ENCODE assay signal across 9 mouse cellular contexts in genomic region chr15:82339150-82339549, GRCm38 (mm10). TPM values are rescaled to one million over a fixed set of nuclear protein-coding genes. Genes with fewer than 3 reads are reported as not detected.
A peak's percentile ranks its signal among the peaks of the same experiment; 100 is the strongest.
DNase-seq lines count a peak whose midpoint lies in the region; ATAC-seq lines count a peak whose summit lies in the region.
"Had no signal": no experiment of that assay in that cellular context is flagged by ENCODE, and none has a peak within 500 bp of the region (broad histone marks: within the 10 kb centered on the region; RNA-seq: fewer than 3 reads in every experiment).

No protein-coding gene starts in this region.

- H3K9me3 ChIP-seq in kidney, embryonic 15.5 days (replicated peaks), result no peaks in the 10 kb centered on the region
- no peaks in the 10 kb centered on the region for H3K9me3 ChIP-seq in embryonic facial prominence, embryonic 10.5 days
- H3K9me3 ChIP-seq in hindbrain, embryonic 14.5 days (ENCODE audit: control insufficient read depth, low read length), result no peaks in the 10 kb centered on the region
- H3K9me3 ChIP-seq in midbrain, embryonic 14.5 days (ENCODE audit: control insufficient read depth, low read length), result no peaks in the 10 kb centered on the region

- H3K4me3 ChIP-seq in kidney, embryonic 15.5 days (replicated peaks), result peak overlapping the region; percentile 54
- peak overlapping the region; percentile 67 for H3K4me3 ChIP-seq in embryonic facial prominence, embryonic 10.5 days
- H3K4me3 ChIP-seq in hindbrain, embryonic 14.5 days (replicated peaks; ENCODE audit: low read length), result peak overlapping the region; percentile 59
- peak overlapping the region; percentile 52 for H3K4me3 ChIP-seq in midbrain, embryonic 14.5 days (replicated peaks; ENCODE audit: low read depth, low read length)

- 60% methylated on average over 10 of the region's 10 CpGs for WGBS in kidney, embryonic 15.5 days
- WGBS in embryonic facial prominence, embryonic 10.5 days, result 60% methylated on average over 10 of the region's 10 CpGs
- 58% methylated on average over 10 of the region's 10 CpGs for WGBS in hindbrain, embryonic 14.5 days
- WGBS in midbrain, embryonic 14.5 days, result 61% methylated on average over 10 of the region's 10 CpGs

- ATAC-seq in kidney, embryonic 15.5 days (replicated peaks; ENCODE audit: low FRiP score), result no peak
- no peak for ATAC-seq in hindbrain, embryonic 14.5 days (ENCODE audit: low FRiP score)
- ATAC-seq in midbrain, embryonic 14.5 days (ENCODE audit: low FRiP score, low TSS enrichment), result no peak

- H3K36me3 ChIP-seq in kidney, embryonic 15.5 days, result peaks cover 24% of the 10 kb centered on the region
- H3K36me3 ChIP-seq in embryonic facial prominence, embryonic 10.5 days (replicated peaks), result peaks cover 29% of the 10 kb centered on the region
- peaks cover 16% of the 10 kb centered on the region for H3K36me3 ChIP-seq in hindbrain, embryonic 14.5 days (replicated peaks; ENCODE audit: control insufficient read depth, insufficient read depth)
- H3K36me3 ChIP-seq in midbrain, embryonic 14.5 days (ENCODE audit: control insufficient read depth, insufficient read depth, low read length), result peaks cover 8% of the 10 kb centered on the region; the same call in 1 of the 2 replicates

- H3K4me1 ChIP-seq in kidney, embryonic 15.5 days, result peaks cover 56% of the 10 kb centered on the region
- peaks cover 59% of the 10 kb centered on the region for H3K4me1 ChIP-seq in embryonic facial prominence, embryonic 10.5 days
- peaks cover 14% of the 10 kb centered on the region for H3K4me1 ChIP-seq in hindbrain, embryonic 14.5 days (replicated peaks; ENCODE audit: control insufficient read depth, insufficient read depth, low read length)
- H3K4me1 ChIP-seq in midbrain, embryonic 14.5 days (ENCODE audit: control insufficient read depth, insufficient read depth, low read length), result peaks cover 14% of the 10 kb centered on the region

- H3K4me2 ChIP-seq in kidney, embryonic 15.5 days, result peak overlapping the region; percentile 65
- peak overlapping the region; percentile 71 for H3K4me2 ChIP-seq in hindbrain, embryonic 14.5 days (replicated peaks)
- peak overlapping the region; percentile 69 for H3K4me2 ChIP-seq in midbrain, embryonic 14.5 days (ENCODE audit: low read length)

- DNase-seq in kidney, adult 8-10 months, result no peak
- no peak for DNase-seq in embryonic facial prominence, embryonic 10.5 days (ENCODE audit: low spot score)
- no peak for DNase-seq in hindbrain, embryonic 14.5 days (ENCODE audit: low spot score)
- DNase-seq in midbrain, embryonic 14.5 days, result no peak
- no peak for DNase-seq in frontal cortex, postnatal 10 days (ENCODE audit: low spot score in 2 of 2)
- DNase-seq in adrenal gland, postnatal 10 days, result no peak
- DNase-seq in urinary bladder, postnatal 10 days (ENCODE audit: low spot score), result no peak

- no peaks in the 10 kb centered on the region for H3K27me3 ChIP-seq in kidney, embryonic 15.5 days
- H3K27me3 ChIP-seq in embryonic facial prominence, embryonic 10.5 days (replicated peaks; ENCODE audit: low read depth, poor library complexity, severe bottlenecking), result peaks cover 31% of the 10 kb centered on the region
- peaks cover 18% of the 10 kb centered on the region for H3K27me3 ChIP-seq in hindbrain, embryonic 14.5 days (ENCODE audit: control insufficient read depth, insufficient read depth, low read length)
- peaks cover 9% of the 10 kb centered on the region for H3K27me3 ChIP-seq in midbrain, embryonic 14.5 days (ENCODE audit: control insufficient read depth, insufficient read depth, low read length)

- peak overlapping the region; percentile 53; the same call in 1 of the 2 replicates for H3K9ac ChIP-seq in kidney, embryonic 15.5 days
- peak overlapping the region; percentile 64 for H3K9ac ChIP-seq in hindbrain, embryonic 14.5 days
- peak overlapping the region; percentile 51; the same call in 1 of the 2 replicates for H3K9ac ChIP-seq in midbrain, embryonic 14.5 days (replicated peaks; ENCODE audit: low read length)

- peak overlapping the region; percentile 82; the same call in 1 of the 2 replicates for H3K27ac ChIP-seq in kidney, embryonic 15.5 days
- H3K27ac ChIP-seq in embryonic facial prominence, embryonic 10.5 days (replicated peaks), result peak overlapping the region; percentile 85
- H3K27ac ChIP-seq in hindbrain, embryonic 14.5 days, result no peak overlapping the region
- H3K27ac ChIP-seq in midbrain, embryonic 14.5 days (replicated peaks; ENCODE audit: low read depth, low read length), result no peak overlapping the region

RNA-seq across cellular contexts. Expression of gene Smdt1, which starts 0.4 kb away (rescaled TPM):
- polyA plus RNA-seq in kidney, embryonic 15.5 days (2015; fragmentation: Nextera tagmentation; extraction: Ambion mirVana), result 296 and 297 TPM in 2 replicates
- polyA plus RNA-seq in embryonic facial prominence, embryonic 10.5 days (2016; fragmentation: Nextera tagmentation; extraction: Ambion mirVana), result 212 and 215 TPM in 2 replicates
- polyA plus RNA-seq in hindbrain, embryonic 14.5 days (2014; fragmentation: Nextera tagmentation; extraction: Ambion mirVana), result 349 and 367 TPM in 2 replicates
- 286 and 365 TPM in 2 replicates for polyA plus RNA-seq in midbrain, embryonic 14.5 days (2014; fragmentation: Nextera tagmentation; extraction: Ambion mirVana)
- 100 to 1,000 TPM; 159 to 168 TPM for total RNA-seq in adrenal gland, postnatal 10 days (2021)

RNA-seq across cellular contexts. Expression of gene Pheta2, which starts 0.4 kb away (rescaled TPM):
- polyA plus RNA-seq in kidney, embryonic 15.5 days (2015; fragmentation: Nextera tagmentation; extraction: Ambion mirVana), result 11.0 and 12.0 TPM in 2 replicates
- 4.9 TPM in 2 replicates for polyA plus RNA-seq in embryonic facial prominence, embryonic 10.5 days (2016; fragmentation: Nextera tagmentation; extraction: Ambion mirVana)
- polyA plus RNA-seq in hindbrain, embryonic 14.5 days (2014; fragmentation: Nextera tagmentation; extraction: Ambion mirVana), result 1.5 and 1.8 TPM in 2 replicates
- polyA plus RNA-seq in midbrain, embryonic 14.5 days (2014; fragmentation: Nextera tagmentation; extraction: Ambion mirVana), result 0.85 and 1.3 TPM in 2 replicates
- total RNA-seq in adrenal gland, postnatal 10 days (2021), result 1 to 10 TPM; 3.5 to 3.7 TPM

RNA-seq across cellular contexts. Expression of gene Naga, which starts 0.4 kb away (rescaled TPM):
- 61.1 and 61.7 TPM in 2 replicates for polyA plus RNA-seq in kidney, embryonic 15.5 days (2015; fragmentation: Nextera tagmentation; extraction: Ambion mirVana)
- 19.2 and 24.0 TPM in 2 replicates for polyA plus RNA-seq in embryonic facial prominence, embryonic 10.5 days (2016; fragmentation: Nextera tagmentation; extraction: Ambion mirVana)
- 32.1 and 38.7 TPM in 2 replicates for polyA plus RNA-seq in hindbrain, embryonic 14.5 days (2014; fragmentation: Nextera tagmentation; extraction: Ambion mirVana)
- 23.0 and 27.3 TPM in 2 replicates for polyA plus RNA-seq in midbrain, embryonic 14.5 days (2014; fragmentation: Nextera tagmentation; extraction: Ambion mirVana)
- total RNA-seq in adrenal gland, postnatal 10 days (2021), result 10 to 100 TPM; 57.0 to 62.5 TPM

RNA-seq across cellular contexts. Expression of gene Ndufa6, which starts 15.0 kb away (rescaled TPM):
- polyA plus RNA-seq in kidney, embryonic 15.5 days (2015; fragmentation: Nextera tagmentation; extraction: Ambion mirVana), result 428 and 459 TPM in 2 replicates
- polyA plus RNA-seq in embryonic facial prominence, embryonic 10.5 days (2016; fragmentation: Nextera tagmentation; extraction: Ambion mirVana), result 243 and 256 TPM in 2 replicates
- polyA plus RNA-seq in hindbrain, embryonic 14.5 days (2014; fragmentation: Nextera tagmentation; extraction: Ambion mirVana), result 383 and 445 TPM in 2 replicates
- 375 and 469 TPM in 2 replicates for polyA plus RNA-seq in midbrain, embryonic 14.5 days (2014; fragmentation: Nextera tagmentation; extraction: Ambion mirVana)
- 100 to 1,000 TPM; 629 to 669 TPM for total RNA-seq in adrenal gland, postnatal 10 days (2021)

RNA-seq across cellular contexts. Expression of gene Wbp2nl, which starts 40.4 kb away (rescaled TPM):
- 0.18 and 0.35 TPM in 2 replicates for polyA plus RNA-seq in kidney, embryonic 15.5 days (2015; fragmentation: Nextera tagmentation; extraction: Ambion mirVana)
- 0.14 TPM in 1 of 2 replicates, not detected in the other for polyA plus RNA-seq in embryonic facial prominence, embryonic 10.5 days (2016; fragmentation: Nextera tagmentation; extraction: Ambion mirVana)
- polyA plus RNA-seq in hindbrain, embryonic 14.5 days (2014; fragmentation: Nextera tagmentation; extraction: Ambion mirVana), result 0.17 and 0.29 TPM in 2 replicates
- not detected in 2 replicates for polyA plus RNA-seq in midbrain, embryonic 14.5 days (2014; fragmentation: Nextera tagmentation; extraction: Ambion mirVana)
- under 1 TPM in 1 of 2 experiments, not detected in 1; 0.48 TPM for total RNA-seq in adrenal gland, postnatal 10 days (2021)
- polyA plus RNA-seq: inflammation-experienced regulatory T-cells, adult 6 months had no signal

Comparison
In these comparisons a context has a peak if more than half of its experiments do, and no peak if none do; other contexts are left out.
1. H3K27ac ChIP-seq: peak in kidney, embryonic 15.5 days (single experiment) and embryonic facial prominence, embryonic 10.5 days (single experiment); none in hindbrain, embryonic 14.5 days (single experiment) and midbrain, embryonic 14.5 days (single experiment).
2. Peak in every context shown above with its lines, with median percentiles within 50 percentile points of each other: H3K4me2 ChIP-seq, H3K4me3 ChIP-seq and H3K9ac ChIP-seq.